Mouse (Mus musculus) cerebellum, adult 2 months (tissue): ENCODE measurements around the gene Peli2. TPM values are rescaled to one million over a fixed set of nuclear protein-coding genes. Genes with fewer than 3 reads are reported as not detected.

Source experiments
- DNase-seq, 2 experiments: peaks; one replicate each; pipeline ENCODE4 v3.0.0; 2021
- H3K27ac ChIP-seq: fragments of 200-500 bp; 2 replicates; pipeline ENCODE4 v1.5.1; 2012; ENCODE audit warnings: low read length, control low read depth, inconsistent platforms; ENCODE audit not compliant: insufficient read depth
- H3K27me3 ChIP-seq: fragments of 200-500 bp; 2 replicates; pipeline ENCODE4 v1.6.1; 2012; ENCODE audit warnings: inconsistent platforms, mild to moderate bottlenecking, low read length, moderate library complexity; ENCODE audit not compliant: control insufficient read depth, insufficient read depth
- H3K4me1 ChIP-seq: fragments of 200-500 bp; 2 replicates; pipeline ENCODE4 v1.6.1; 2011; ENCODE audit warnings: low read length; ENCODE audit not compliant: control insufficient read depth, insufficient read depth
- H3K4me3 ChIP-seq: fragments of 200-500 bp; replicated peaks from 2 replicates; pipeline ENCODE3; 2011; ENCODE audit warnings: mild to moderate bottlenecking, low read depth, low read length, control low read depth; ENCODE audit not compliant: insufficient read depth
- CTCF ChIP-seq: fragments of 200-500 bp; IDR thresholded peaks from 2 replicates; pipeline ENCODE4 v1.5.1; 2011; ENCODE audit warnings: low read depth, mild to moderate bottlenecking, control low read depth, low read length, moderate library complexity, borderline replicate concordance; ENCODE audit not compliant: insufficient read depth
- POLR2A ChIP-seq: fragments of 200-500 bp; IDR thresholded peaks from 2 replicates; pipeline ENCODE4 v1.6.1; 2011; ENCODE audit warnings: low read length, control low read depth, borderline replicate concordance; ENCODE audit not compliant: insufficient read depth
- WGBS: fragments of 180-500 bp; shearing (Covaris S2); methylation state at CpG from one replicate; pipeline ENCODE4 v1.1.7; 2018; 5-methylcytosine and 5-hydroxymethylcytosine counted together
- polyA plus RNA-seq: library from polyadenylated mRNA; depleted of rRNA; stranded (reverse); fragments of >200 nt; gene quantifications from 2 replicates; pipeline ENCODE4 v1.2.3, GENCODE M21; 2012

The Peli2 gene
- polyA plus RNA-seq, 1 experiment = 28.5 TPM

DNA sequence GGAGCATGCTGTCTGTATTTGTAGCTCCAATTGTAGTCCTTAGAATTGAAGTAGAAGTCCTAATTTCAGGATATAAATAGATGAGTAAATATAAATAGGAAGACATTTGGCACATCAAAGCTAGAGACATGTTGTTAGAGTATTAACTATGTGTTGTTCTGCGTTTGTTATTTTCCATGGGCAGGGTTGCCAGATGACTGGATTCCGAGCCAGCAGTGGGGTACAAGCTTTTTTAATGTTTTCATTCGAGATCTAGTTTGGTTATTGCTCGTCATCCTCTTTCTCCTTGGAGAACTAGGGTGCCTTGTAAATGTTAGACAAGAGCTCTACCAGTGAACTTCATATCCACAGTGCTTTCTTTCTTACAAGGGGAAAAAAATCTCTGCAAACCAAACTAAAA, 78.9 kb downstream of the Peli2 start:
- Histone ChIP-seq H3K27me3 (no peaks in the 10 kb centered on the region), H3K4me1 (peaks cover 34% of the 10 kb centered on the region), H3K27ac (no peak overlapping the region), H3K4me3 (no peak overlapping the region)
- TF ChIP-seq CTCF (no peak), POLR2A (no peak)
- WGBS = 36% methylated on average over 4 of the region's 4 CpGs
- DNase-seq = no peak

GRCm38 (mm10) chr14:48200291-48200690, 79.7 kb downstream of the Peli2 start:
- Histone ChIP-seq H3K27me3 (no peaks in the 10 kb centered on the region), H3K4me3 (no peak overlapping the region), H3K4me1 (peaks cover 34% of the 10 kb centered on the region), H3K27ac (no peak overlapping the region)
- no peak for DNase-seq
- TF ChIP-seq POLR2A = no peak
- no peak for TF ChIP-seq CTCF
- WGBS = 73% methylated on average over 9 of the region's 9 CpGs

DNA sequence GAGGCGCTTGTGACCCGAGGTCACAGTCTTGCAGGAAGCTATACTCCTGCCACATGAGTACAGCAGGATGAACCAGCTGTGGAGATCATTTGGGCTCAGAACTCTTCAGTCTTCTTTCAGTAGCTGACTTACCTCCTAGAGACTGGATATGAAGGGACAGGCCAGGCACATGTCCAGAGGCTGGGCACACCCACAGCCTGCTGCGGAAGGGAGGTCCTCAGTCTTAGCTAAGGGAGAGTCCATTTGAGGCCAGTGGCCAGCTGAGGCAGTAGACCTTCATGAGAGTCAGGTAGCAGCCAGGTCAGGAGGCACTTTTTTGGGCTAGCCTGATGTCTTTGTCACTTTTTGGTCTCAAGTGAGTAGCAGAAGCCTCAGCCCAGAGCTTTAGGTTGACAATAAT, 80.2 kb downstream of the Peli2 start:
- 78% methylated on average over 3 of the region's 3 CpGs for WGBS
- H3K27me3 ChIP-seq = no peaks in the 10 kb centered on the region
- no peak overlapping the region for H3K27ac ChIP-seq
- DNase-seq = no peak
- peaks cover 34% of the 10 kb centered on the region for H3K4me1 ChIP-seq
- TF ChIP-seq CTCF (no peak), POLR2A (no peak)
- H3K4me3 ChIP-seq = no peak overlapping the region

DNA sequence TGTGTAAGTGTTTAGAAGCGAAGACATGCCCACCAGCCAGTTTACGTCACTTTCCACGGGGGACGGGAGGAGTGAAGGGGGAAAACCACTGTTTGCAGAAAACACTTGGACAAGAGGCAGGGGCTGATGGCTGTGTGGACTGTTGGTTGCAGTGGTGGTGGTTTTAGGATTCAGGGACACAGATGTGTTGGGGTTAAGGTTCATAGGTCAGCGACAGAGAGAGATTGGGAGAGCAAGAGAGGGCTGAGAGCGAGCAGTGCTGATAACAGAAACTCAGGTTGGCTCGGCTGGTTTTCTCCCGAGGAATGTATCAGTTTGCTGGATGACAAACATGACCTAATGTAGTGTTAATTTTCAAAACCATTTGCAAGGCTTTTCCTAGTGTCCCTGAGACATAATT, 80.8 kb downstream of the Peli2 start:
- Histone ChIP-seq H3K27me3 (no peaks in the 10 kb centered on the region), H3K4me3 (no peak overlapping the region), H3K4me1 (peaks cover 34% of the 10 kb centered on the region), H3K27ac (no peak overlapping the region)
- DNase-seq = no peak
- no peak for TF ChIP-seq CTCF
- TF ChIP-seq POLR2A = no peak
- 93% methylated on average over 8 of the region's 8 CpGs for WGBS

DNA sequence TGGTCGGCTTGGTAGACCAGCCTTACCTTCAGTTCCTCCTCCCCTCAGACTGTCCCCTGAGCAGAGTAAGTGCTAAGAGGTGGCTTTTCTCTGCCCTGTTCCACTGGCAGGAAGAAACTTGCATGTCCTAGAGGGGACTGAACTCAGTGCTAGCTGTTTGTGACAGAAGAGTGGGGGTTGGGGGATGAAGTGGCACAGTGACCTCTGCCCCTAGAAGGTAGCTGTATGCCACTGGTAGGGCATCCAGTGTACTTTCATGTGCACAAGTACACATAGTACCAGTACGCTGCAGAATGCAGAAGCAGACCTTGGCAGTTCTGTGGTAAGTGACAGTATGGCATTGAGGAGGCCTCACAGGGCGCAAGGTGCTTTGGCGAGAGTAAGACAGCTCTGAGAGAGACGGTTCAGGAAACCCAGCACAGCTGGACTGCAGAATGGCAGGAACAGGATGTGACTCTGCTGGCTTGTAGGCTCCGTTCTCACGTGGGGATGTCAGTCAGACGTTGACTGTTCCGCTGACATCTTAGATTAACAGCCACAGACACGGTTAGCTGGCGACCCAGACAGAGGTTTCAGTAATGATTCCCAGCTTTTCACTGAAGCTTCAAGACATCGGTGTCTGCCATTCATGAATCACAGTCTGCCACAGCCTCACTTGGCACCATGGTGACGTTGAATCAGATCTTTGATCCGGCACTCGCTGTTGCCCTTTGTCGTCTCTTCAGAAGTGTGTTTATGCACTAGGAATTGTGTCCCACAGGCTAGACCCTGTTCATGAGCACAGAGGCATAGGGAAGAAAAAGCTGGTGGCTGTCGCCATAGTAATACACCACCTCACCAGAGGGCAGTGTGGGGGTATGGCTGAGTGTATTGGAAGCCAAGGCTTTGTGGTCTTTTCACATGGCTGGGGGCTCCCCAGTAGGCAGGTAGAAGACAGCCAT, 81.7 kb downstream of the Peli2 start:
- Histone ChIP-seq H3K4me3 (no peak overlapping the region), H3K4me1 (peaks cover 34% of the 10 kb centered on the region), H3K27me3 (no peaks in the 10 kb centered on the region), H3K27ac (no peak overlapping the region)
- TF ChIP-seq CTCF (no peak), POLR2A (no peak)
- DNase-seq = no peak
- 62% methylated on average over 17 of the region's 17 CpGs for WGBS

DNA sequence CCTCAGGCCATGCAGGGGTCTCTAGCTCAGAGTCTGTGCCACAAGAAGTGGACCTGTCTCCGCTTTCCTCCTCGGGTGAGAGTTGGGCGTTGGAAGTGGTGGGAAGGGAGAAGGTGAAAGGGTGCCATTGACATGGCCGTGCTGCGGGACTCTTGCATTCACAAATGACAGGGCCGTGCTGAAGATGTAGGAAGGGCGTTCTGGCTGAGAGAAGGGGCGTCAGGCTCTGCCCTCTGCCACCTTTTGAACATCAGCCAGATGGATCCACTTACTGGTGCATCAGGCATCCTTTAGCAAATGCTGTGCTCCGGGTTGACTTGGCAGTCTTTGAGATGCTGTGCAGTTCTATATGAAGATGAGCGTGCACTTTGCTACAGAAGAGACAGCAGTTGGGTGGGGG, 84.4 kb downstream of the Peli2 start:
- no peaks in the 10 kb centered on the region for H3K27me3 ChIP-seq
- peaks cover 32% of the 10 kb centered on the region for H3K4me1 ChIP-seq
- TF ChIP-seq CTCF = no peak
- TF ChIP-seq POLR2A = no peak
- H3K27ac ChIP-seq = no peak overlapping the region
- WGBS = 60% methylated on average over 10 of the region's 10 CpGs
- no peak overlapping the region for H3K4me3 ChIP-seq
- DNase-seq = no peak

- TF ChIP-seq POLR2A (no peak), CTCF (no peak)
- Histone ChIP-seq H3K27ac (no peak overlapping the region), H3K27me3 (no peaks in the 10 kb centered on the region), H3K4me1 (peaks cover 31% of the 10 kb centered on the region), H3K4me3 (no peak overlapping the region)
- DNase-seq = no peak
- 72% methylated on average over 11 of the region's 11 CpGs for WGBS
These were observed 85.0 kb downstream of the Peli2 start for GRCm38 (mm10) chr14:48205635-48206034.

DNA sequence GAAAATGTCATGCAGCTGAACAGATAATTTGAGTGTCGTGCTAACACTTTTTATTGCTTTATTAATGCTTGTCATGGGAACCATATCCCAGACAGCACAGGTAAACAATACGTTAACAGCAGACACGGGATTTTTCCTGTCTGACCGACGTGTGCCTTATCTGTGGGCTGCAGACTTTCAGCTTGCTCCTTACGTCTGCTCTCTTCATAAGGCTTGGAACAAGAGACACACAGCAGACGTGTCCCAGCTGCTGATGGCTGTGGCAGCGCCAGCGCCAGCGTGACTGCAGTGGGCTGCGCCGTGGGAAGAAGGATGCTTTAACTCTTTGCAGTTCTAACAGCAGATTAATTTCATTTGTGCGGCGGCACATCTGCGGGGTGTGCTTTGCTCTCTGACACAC, 86.5 kb downstream of the Peli2 start:
- 50% methylated on average over 15 of the region's 15 CpGs for WGBS
- TF ChIP-seq CTCF = no peak
- TF ChIP-seq POLR2A = no peak
- Histone ChIP-seq H3K4me3 (no peak overlapping the region), H3K27ac (no peak overlapping the region), H3K27me3 (no peaks in the 10 kb centered on the region), H3K4me1 (peaks cover 29% of the 10 kb centered on the region)
- DNase-seq = no peak
